ENCODE assay signal across 10 mouse cellular contexts in genomic region chr9:30633741-30634470, GRCm38 (mm10).
DNase-seq lines count a peak whose midpoint lies in the region; ATAC-seq and TF ChIP-seq lines count a peak whose summit lies in the region.
"Had no signal": no experiment of that assay in that cellular context is flagged by ENCODE, and none has a peak within 500 bp of the region (broad histone marks: within the 10 kb centered on the region; RNA-seq: fewer than 3 reads in every experiment).

No protein-coding gene starts in this region.

- ATAC-seq in embryonic facial prominence, embryonic 11.5 days (replicated peaks; ENCODE audit: insufficient number of reproducible peaks, low FRiP score, low TSS enrichment, low read depth), result no peak
- ATAC-seq in limb, embryonic 14.5 days (ENCODE audit: low FRiP score, low read depth), result no peak
- ATAC-seq in CD4-positive, CD25-positive, alpha-beta regulatory T cell, adult 4 months, result no peak
- no peak for ATAC-seq in monocyte, adult 5-6 weeks (replicated peaks; ENCODE audit: insufficient number of reproducible peaks, low FRiP score, low TSS enrichment, poor library complexity, severe bottlenecking)

- H3K9ac ChIP-seq in embryonic facial prominence, embryonic 11.5 days (replicated peaks; ENCODE audit: low read length), result no peak overlapping the region
- H3K9ac ChIP-seq in heart, adult 2 months (ENCODE audit: low read depth, low read length), result no peak overlapping the region
- no peak overlapping the region for H3K9ac ChIP-seq in limb, embryonic 14.5 days (ENCODE audit: low read depth, low read length, severe bottlenecking)
- H3K9ac ChIP-seq: liver, embryonic 15.5 days had no signal

- no peak for TF ChIP-seq CTCF in brain, embryonic 14.5 days (IDR thresholded peaks at IDR 0.05; ENCODE audit: borderline replicate concordance, extremely low read depth, insufficient read depth, insufficient read length)
- TF ChIP-seq CTCF in heart, adult 2 months (IDR thresholded peaks at IDR 0.05), result no peak

- TF ChIP-seq EP300 in heart, adult 2 months (IDR thresholded peaks at IDR 0.05; ENCODE audit: insufficient read depth, low read depth, low read length), result no peak

- intact Hi-C loops in heart, adult 2 months (cut with DNase I), result loop anchor here (5.0 kb wide), 1 partner anchor 57 kb away; no protein-coding TSS in a partner anchor

- WGBS in embryonic facial prominence, embryonic 11.5 days, result 51% methylated on average over 10 of the region's 10 CpGs
- WGBS in embryonic facial prominence, embryonic 10.5 days, result 51% methylated on average over 10 of the region's 10 CpGs
- WGBS in heart, adult 2 months, result 49% methylated on average over 10 of the region's 10 CpGs
- WGBS in limb, embryonic 14.5 days, result 41% methylated on average over 10 of the region's 10 CpGs

- TF ChIP-seq POLR2A in brain, embryonic 14.5 days (IDR thresholded peaks at IDR 0.05; ENCODE audit: borderline replicate concordance, extremely low read depth, insufficient read depth, insufficient read length, poor library complexity, severe bottlenecking), result no peak
- TF ChIP-seq POLR2A in heart, adult 2 months (IDR thresholded peaks at IDR 0.05; ENCODE audit: insufficient read depth, low read depth, low read length), result no peak
- TF ChIP-seq POLR2A in limb, embryonic 14.5 days (IDR thresholded peaks at IDR 0.05; ENCODE audit: borderline replicate concordance, extremely low read depth, insufficient read depth, insufficient read length), result no peak

- no peaks in the 10 kb centered on the region for H3K36me3 ChIP-seq in embryonic facial prominence, embryonic 11.5 days (replicated peaks; ENCODE audit: control insufficient read depth, insufficient read depth, low read depth, low read length)
- no peaks in the 10 kb centered on the region for H3K36me3 ChIP-seq in embryonic facial prominence, embryonic 10.5 days (replicated peaks)
- H3K36me3 ChIP-seq in heart, adult 2 months (ENCODE audit: control insufficient read depth, insufficient read depth, low read length), result no peaks in the 10 kb centered on the region
- no peaks in the 10 kb centered on the region for H3K36me3 ChIP-seq in limb, embryonic 14.5 days (ENCODE audit: control insufficient read depth, insufficient read depth, low read length)
- H3K36me3 ChIP-seq: liver, embryonic 15.5 days had no signal

- H3K4me3 ChIP-seq in embryonic facial prominence, embryonic 11.5 days (ENCODE audit: low read depth, low read length), result no peak overlapping the region
- no peak overlapping the region for H3K4me3 ChIP-seq in embryonic facial prominence, embryonic 10.5 days
- no peak overlapping the region for H3K4me3 ChIP-seq in heart, adult 2 months
- no peak overlapping the region for H3K4me3 ChIP-seq in limb, embryonic 14.5 days (replicated peaks; ENCODE audit: low read length)
- H3K4me3 ChIP-seq: liver, embryonic 15.5 days had no signal

- no peak overlapping the region for H3K27ac ChIP-seq in embryonic facial prominence, embryonic 11.5 days (replicated peaks; ENCODE audit: low read depth, low read length)
- H3K27ac ChIP-seq in embryonic facial prominence, embryonic 10.5 days (replicated peaks), result no peak overlapping the region
- H3K27ac ChIP-seq in heart, adult 2 months, result no peak overlapping the region
- peak overlapping the region; percentile 84 for H3K27ac ChIP-seq in limb, embryonic 14.5 days (replicated peaks; ENCODE audit: low read depth, low read length)
- H3K27ac ChIP-seq: liver, embryonic 15.5 days had no signal

- no peaks in the 10 kb centered on the region for H3K79me2 ChIP-seq in heart, adult 2 months (replicated peaks; ENCODE audit: control insufficient read depth, insufficient read depth, low read length)

- H3K4me1 ChIP-seq in embryonic facial prominence, embryonic 11.5 days (ENCODE audit: control insufficient read depth, insufficient read depth, low read length), result no peaks in the 10 kb centered on the region
- H3K4me1 ChIP-seq in embryonic facial prominence, embryonic 10.5 days, result peaks cover 23% of the 10 kb centered on the region
- H3K4me1 ChIP-seq in heart, adult 2 months (ENCODE audit: control insufficient read depth, insufficient read depth, low read length), result no peaks in the 10 kb centered on the region
- peaks cover 35% of the 10 kb centered on the region for H3K4me1 ChIP-seq in limb, embryonic 14.5 days (ENCODE audit: control insufficient read depth, insufficient read depth, low read length)
- H3K4me1 ChIP-seq: liver, embryonic 15.5 days had no signal

- no peaks in the 10 kb centered on the region for H3K9me3 ChIP-seq in embryonic facial prominence, embryonic 11.5 days (replicated peaks; ENCODE audit: control insufficient read depth, low read length)
- no peaks in the 10 kb centered on the region for H3K9me3 ChIP-seq in embryonic facial prominence, embryonic 10.5 days
- no peaks in the 10 kb centered on the region for H3K9me3 ChIP-seq in limb, embryonic 14.5 days (ENCODE audit: control insufficient read depth, low read length)
- H3K9me3 ChIP-seq: liver, embryonic 15.5 days had no signal

- no peaks in the 10 kb centered on the region for H3K27me3 ChIP-seq in embryonic facial prominence, embryonic 11.5 days (ENCODE audit: control insufficient read depth, insufficient read depth, low read length)
- no peaks in the 10 kb centered on the region for H3K27me3 ChIP-seq in embryonic facial prominence, embryonic 10.5 days (replicated peaks; ENCODE audit: low read depth, poor library complexity, severe bottlenecking)
- no peaks in the 10 kb centered on the region for H3K27me3 ChIP-seq in heart, adult 2 months (ENCODE audit: control insufficient read depth, insufficient read depth, low read length)
- H3K27me3 ChIP-seq in limb, embryonic 14.5 days (ENCODE audit: control insufficient read depth, insufficient read depth, low read length), result no peaks in the 10 kb centered on the region
- H3K27me3 ChIP-seq: liver, embryonic 15.5 days had no signal

- DNase-seq in embryonic facial prominence, embryonic 11.5 days (ENCODE audit: low spot score), result peak; percentile 1
- no peak for DNase-seq in embryonic facial prominence, embryonic 10.5 days (ENCODE audit: low spot score)
- peak; percentile 79 for DNase-seq in brain, embryonic 14.5 days (ENCODE audit: low read depth)
- peak; percentile 62 to 64 for DNase-seq in heart, adult 2 months
- DNase-seq in limb, embryonic 14.5 days (ENCODE audit: low spot score), result no peak
- DNase-seq in urinary bladder, postnatal 10 days (ENCODE audit: low spot score), result no peak
- DNase-seq: kidney, adult 11 months had no signal

- H3K4me2 ChIP-seq in embryonic facial prominence, embryonic 11.5 days (ENCODE audit: low read depth, low read length), result no peak overlapping the region; the same call in 1 of the 2 replicates
- H3K4me2 ChIP-seq in limb, embryonic 14.5 days (replicated peaks; ENCODE audit: low read depth, low read length, severe bottlenecking), result no peak overlapping the region
- H3K4me2 ChIP-seq: liver, embryonic 15.5 days had no signal

Comparison
In these comparisons a context has a peak if more than half of its experiments do, and no peak if none do; other contexts are left out.
1. DNase-seq: peak in embryonic facial prominence, embryonic 11.5 days (single experiment), brain, embryonic 14.5 days (single experiment) and heart, adult 2 months (2 of 2); none in embryonic facial prominence, embryonic 10.5 days (single experiment), limb, embryonic 14.5 days (single experiment) and urinary bladder, postnatal 10 days (single experiment).